Comparison of ENCODE assay signal across 21 mouse cellular contexts in the genomic region with DNA sequence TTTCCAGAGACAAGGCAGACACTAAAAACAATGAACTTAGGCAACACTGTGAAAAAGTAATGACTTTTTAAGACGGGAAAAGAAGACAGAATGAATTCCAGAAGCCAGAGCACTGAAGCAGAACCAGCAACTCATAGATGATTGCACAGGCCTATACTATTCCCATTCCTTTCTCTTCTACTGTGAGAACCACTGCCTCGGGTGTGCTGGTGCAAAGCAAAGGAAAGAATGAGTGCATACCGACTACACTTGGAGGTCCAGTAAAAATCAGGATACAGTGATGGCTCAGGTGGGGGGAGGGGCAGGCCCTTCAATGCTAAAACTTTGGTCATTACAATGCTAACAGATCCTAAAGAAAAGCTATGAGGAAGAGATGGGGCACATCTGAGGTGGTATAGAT. TPM values are rescaled to one million over a fixed set of nuclear protein-coding genes. Genes with fewer than 3 reads are reported as not detected.
DNase-seq lines count a peak whose midpoint lies in the region; ATAC-seq and TF ChIP-seq lines count a peak whose summit lies in the region.
"Had no signal": no experiment of that assay in that cellular context is flagged by ENCODE, and none has a peak within 500 bp of the region (broad histone marks: within the 10 kb centered on the region; RNA-seq: fewer than 3 reads in every experiment).

No protein-coding gene starts in this region.

- H3K4me2 ChIP-seq in kidney, postnatal 0 days (ENCODE audit: low read length): no peak overlapping the region
- no peak overlapping the region for H3K4me2 ChIP-seq in kidney, embryonic 14.5 days (replicated peaks; ENCODE audit: low read depth, low read length)
- H3K4me2 ChIP-seq: embryonic facial prominence, embryonic 12.5 days; forebrain, embryonic 13.5 days; forebrain, embryonic 15.5 days had no signal

- H3K36me3 ChIP-seq in heart, adult 2 months (ENCODE audit: control insufficient read depth, insufficient read depth, low read length): peaks cover 2% of the 10 kb centered on the region; the same call in 1 of the 2 replicates
- H3K36me3 ChIP-seq in kidney, postnatal 0 days (ENCODE audit: insufficient read depth, low read length): peaks cover 17% of the 10 kb centered on the region
- H3K36me3 ChIP-seq in kidney, embryonic 14.5 days (ENCODE audit: control insufficient read depth, insufficient read depth, low read length): peaks cover 26% of the 10 kb centered on the region
- peaks cover 44% of the 10 kb centered on the region for H3K36me3 ChIP-seq in limb, embryonic 10.5 days

- H3K79me2 ChIP-seq in heart, adult 2 months (replicated peaks; ENCODE audit: control insufficient read depth, insufficient read depth, low read length): peaks cover 3% of the 10 kb centered on the region

- ATAC-seq in kidney, postnatal 0 days (replicated peaks; ENCODE audit: low FRiP score, low read depth): no peak
- no peak for ATAC-seq in kidney, embryonic 14.5 days (ENCODE audit: low FRiP score, low TSS enrichment)
- ATAC-seq: activated CD4-positive, CD25-positive, alpha-beta regulatory T cell, adult 4 months; CD4-positive, CD25-positive, alpha-beta regulatory T cell, adult 4 months; forebrain, embryonic 13.5 days; forebrain, embryonic 15.5 days; forebrain, postnatal 0 days had no signal

- intact Hi-C loops in heart, adult 2 months (cut with DNase I): no loop called here

- peaks cover 3% of the 10 kb centered on the region for H3K4me1 ChIP-seq in heart, adult 2 months (ENCODE audit: control insufficient read depth, insufficient read depth, low read length)
- H3K4me1 ChIP-seq in kidney, postnatal 0 days (replicated peaks; ENCODE audit: insufficient read depth, low read length): peaks cover 4% of the 10 kb centered on the region; the same call in 1 of the 2 replicates
- no peaks in the 10 kb centered on the region for H3K4me1 ChIP-seq in kidney, embryonic 14.5 days (ENCODE audit: control insufficient read depth, insufficient read depth, low read length)
- peaks cover 8% of the 10 kb centered on the region; the same call in 1 of the 2 replicates for H3K4me1 ChIP-seq in limb, embryonic 10.5 days

- TF ChIP-seq POLR2A in heart, adult 2 months (IDR thresholded peaks at IDR 0.05; ENCODE audit: insufficient read depth, low read depth, low read length): no peak

- no peak for TF ChIP-seq CTCF in heart, adult 2 months (IDR thresholded peaks at IDR 0.05)
- TF ChIP-seq CTCF in kidney, postnatal 0 days (IDR thresholded peaks at IDR 0.05; ENCODE audit: low read depth): no peak

- H3K27ac ChIP-seq in heart, adult 2 months: no peak overlapping the region
- no peak overlapping the region for H3K27ac ChIP-seq in kidney, postnatal 0 days
- no peak overlapping the region for H3K27ac ChIP-seq in kidney, embryonic 14.5 days (ENCODE audit: low read depth, low read length)
- no peak overlapping the region for H3K27ac ChIP-seq in limb, embryonic 10.5 days
- H3K27ac ChIP-seq: embryonic facial prominence, embryonic 10.5 days; embryonic facial prominence, embryonic 12.5 days; forebrain, embryonic 13.5 days; forebrain, embryonic 15.5 days had no signal

- no peak for TF ChIP-seq EP300 in heart, adult 2 months (IDR thresholded peaks at IDR 0.05; ENCODE audit: insufficient read depth, low read depth, low read length)

- peak; percentile 71 for DNase-seq in heart, adult 11 months
- DNase-seq in heart, adult 2 months: no peak
- DNase-seq in kidney, postnatal 0 days (ENCODE audit: low spot score): peak; percentile 15
- no peak for DNase-seq in limb, embryonic 10.5 days (ENCODE audit: low spot score)
- DNase-seq: adrenal gland, adult 8-10 months; adrenal gland, postnatal 14 days; adrenal gland, postnatal 36 days; B cell, adult 2 months; cerebellum, adult 11-12 months; cerebellum, postnatal 10 days; cerebellum, postnatal 25 days; forebrain, postnatal 0 days had no signal

- 61% methylated on average over 3 of the region's 3 CpGs for WGBS in heart, adult 2 months
- WGBS in kidney, postnatal 0 days: 33% methylated on average over 3 of the region's 3 CpGs
- 50% methylated on average over 3 of the region's 3 CpGs for WGBS in kidney, embryonic 14.5 days
- WGBS in limb, embryonic 10.5 days: 87% methylated on average over 3 of the region's 3 CpGs

- no peaks in the 10 kb centered on the region for H3K27me3 ChIP-seq in heart, adult 2 months (ENCODE audit: control insufficient read depth, insufficient read depth, low read length)
- H3K27me3 ChIP-seq in kidney, postnatal 0 days (ENCODE audit: insufficient read depth, low read length): no peaks in the 10 kb centered on the region
- no peaks in the 10 kb centered on the region for H3K27me3 ChIP-seq in kidney, embryonic 14.5 days (ENCODE audit: control insufficient read depth, insufficient read depth, low read length)
- no peaks in the 10 kb centered on the region for H3K27me3 ChIP-seq in limb, embryonic 10.5 days (ENCODE audit: low read depth, poor library complexity, severe bottlenecking)
- H3K27me3 ChIP-seq: CH12.LX; embryonic facial prominence, embryonic 12.5 days; forebrain, embryonic 13.5 days; forebrain, embryonic 15.5 days had no signal

- H3K9me3 ChIP-seq in kidney, postnatal 0 days (replicated peaks; ENCODE audit: low read length): no peaks in the 10 kb centered on the region
- no peaks in the 10 kb centered on the region for H3K9me3 ChIP-seq in kidney, embryonic 14.5 days (ENCODE audit: control insufficient read depth, low read length)
- no peaks in the 10 kb centered on the region for H3K9me3 ChIP-seq in limb, embryonic 10.5 days (replicated peaks)
- H3K9me3 ChIP-seq: embryonic facial prominence, embryonic 10.5 days; embryonic facial prominence, embryonic 12.5 days; forebrain, embryonic 13.5 days; forebrain, embryonic 15.5 days; G1E had no signal

- no peak overlapping the region for H3K9ac ChIP-seq in heart, adult 2 months (ENCODE audit: low read depth, low read length)
- H3K9ac ChIP-seq in kidney, postnatal 0 days (ENCODE audit: low read depth, low read length): no peak overlapping the region
- no peak overlapping the region for H3K9ac ChIP-seq in kidney, embryonic 14.5 days (ENCODE audit: low read depth, low read length)
- H3K9ac ChIP-seq: embryonic facial prominence, embryonic 12.5 days; forebrain, embryonic 13.5 days; forebrain, embryonic 15.5 days; forebrain, postnatal 0 days had no signal

- H3K4me3 ChIP-seq in heart, adult 2 months: no peak overlapping the region
- no peak overlapping the region for H3K4me3 ChIP-seq in kidney, postnatal 0 days (replicated peaks; ENCODE audit: low read depth, low read length)
- no peak overlapping the region for H3K4me3 ChIP-seq in kidney, embryonic 14.5 days (ENCODE audit: low read length)
- no peak overlapping the region for H3K4me3 ChIP-seq in limb, embryonic 10.5 days
- H3K4me3 ChIP-seq: embryonic facial prominence, embryonic 10.5 days; embryonic facial prominence, embryonic 12.5 days; forebrain, embryonic 13.5 days; forebrain, embryonic 15.5 days had no signal

RNA-seq across cellular contexts. Expression of gene Acad8, which starts 5.5 kb away (rescaled TPM):
- total RNA-seq in heart, adult 2 months (2021): 10 to 100 TPM; 51.6 to 56.3 TPM
- 32.0 and 57.6 TPM in 2 replicates for polyA plus RNA-seq in heart, adult 2 months (2012; rRNA removed)
- 45.9 and 52.2 TPM in 2 replicates for polyA plus RNA-seq in kidney, postnatal 0 days (2015; fragmentation: Nextera tagmentation; extraction: Ambion mirVana)
- polyA plus RNA-seq in kidney, embryonic 14.5 days (2014; fragmentation: Nextera tagmentation; extraction: Ambion mirVana): 36.2 and 40.6 TPM in 2 replicates
- polyA plus RNA-seq in limb, embryonic 10.5 days (2016; fragmentation: Nextera tagmentation; extraction: Ambion mirVana): 48.3 and 51.1 TPM in 2 replicates

RNA-seq across cellular contexts. Expression of gene Thyn1, which starts 5.6 kb away (rescaled TPM):
- 10 to 100 TPM; 23.8 to 25.4 TPM for total RNA-seq in heart, adult 2 months (2021)
- 7.6 and 15.1 TPM in 2 replicates for polyA plus RNA-seq in heart, adult 2 months (2012; rRNA removed)
- 153 and 154 TPM in 2 replicates for polyA plus RNA-seq in kidney, postnatal 0 days (2015; fragmentation: Nextera tagmentation; extraction: Ambion mirVana)
- 173 and 224 TPM in 2 replicates for polyA plus RNA-seq in kidney, embryonic 14.5 days (2014; fragmentation: Nextera tagmentation; extraction: Ambion mirVana)
- polyA plus RNA-seq in limb, embryonic 10.5 days (2016; fragmentation: Nextera tagmentation; extraction: Ambion mirVana): 170 and 185 TPM in 2 replicates

RNA-seq across cellular contexts. Expression of gene Vps26b, which starts 36.0 kb away (rescaled TPM):
- 10 to 100 TPM; 26.7 to 27.3 TPM for total RNA-seq in heart, adult 2 months (2021)
- polyA plus RNA-seq in heart, adult 2 months (2012; rRNA removed): 16.9 and 26.7 TPM in 2 replicates
- polyA plus RNA-seq in kidney, postnatal 0 days (2015; fragmentation: Nextera tagmentation; extraction: Ambion mirVana): 27.7 and 28.1 TPM in 2 replicates
- 24.1 and 42.3 TPM in 2 replicates for polyA plus RNA-seq in kidney, embryonic 14.5 days (2014; fragmentation: Nextera tagmentation; extraction: Ambion mirVana)
- polyA plus RNA-seq in limb, embryonic 10.5 days (2016; fragmentation: Nextera tagmentation; extraction: Ambion mirVana): 40.3 and 43.8 TPM in 2 replicates

RNA-seq across cellular contexts. Expression of gene Ncapd3, which starts 36.1 kb away (rescaled TPM):
- total RNA-seq in heart, adult 2 months (2021): 1 to 10 TPM; 8.5 to 9.0 TPM
- 10.0 and 14.5 TPM in 2 replicates for polyA plus RNA-seq in heart, adult 2 months (2012; rRNA removed)
- polyA plus RNA-seq in kidney, postnatal 0 days (2015; fragmentation: Nextera tagmentation; extraction: Ambion mirVana): 13.0 and 15.3 TPM in 2 replicates
- polyA plus RNA-seq in kidney, embryonic 14.5 days (2014; fragmentation: Nextera tagmentation; extraction: Ambion mirVana): 25.6 and 41.3 TPM in 2 replicates
- 35.9 and 39.2 TPM in 2 replicates for polyA plus RNA-seq in limb, embryonic 10.5 days (2016; fragmentation: Nextera tagmentation; extraction: Ambion mirVana)

Comparison
In these comparisons a context has a peak if more than half of its experiments do, and no peak if none do; other contexts are left out.
1. DNase-seq: peak in heart, adult 11 months (single experiment) and kidney, postnatal 0 days (single experiment); none in heart, adult 2 months (0 of 2) and limb, embryonic 10.5 days (single experiment).